Mouse (Mus musculus): ENCODE data around the gene Prkab1.

Prkab1 gene

GRCm38 (mm10) chr5:115979134-115979696 lies 45.1 kb downstream of the Prkab1 start:
- peak; percentile 23 for DNase-seq (ENCODE audit: low read depth)

GRCm38 (mm10) chr5:115978255-115978654 lies 46.1 kb downstream of the Prkab1 start:
- no peak for DNase-seq (ENCODE audit: low read depth)

GRCm38 (mm10) chr5:115977757-115978156 lies 46.6 kb downstream of the Prkab1 start:
- DNase-seq (ENCODE audit: low read depth), result no peak

GRCm38 (mm10) chr5:115977266-115977665 lies 47.0 kb downstream of the Prkab1 start:
- DNase-seq (ENCODE audit: low read depth), result no peak

- DNase-seq (ENCODE audit: low read depth), result no peak
Measured at GRCm38 (mm10) chr5:115976446-115976845, 47.9 kb downstream of the Prkab1 start.

- no peak for DNase-seq (ENCODE audit: low read depth)
Measured at GRCm38 (mm10) chr5:115975672-115976071, 48.6 kb downstream of the Prkab1 start.

- no peak for DNase-seq (ENCODE audit: low read depth)
Measured at GRCm38 (mm10) chr5:115971236-115971635, 53.1 kb downstream of the Prkab1 start.

Data from c-Kit-positive CD71-positive TER-119-negative erythroid progenitor cells, embryonic 14.5 days (primary cell).